Mouse (Mus musculus): ENCODE results near the gene Mfng. TPM values are rescaled to one million over a fixed set of nuclear protein-coding genes. Genes with fewer than 3 reads are reported as not detected.
A peak's percentile ranks its signal among the peaks of the same experiment; 100 is the strongest.

Gene Mfng
- polyA plus RNA-seq, 2 experiments = 2.9 to 3.4 TPM

- Histone ChIP-seq H3K9ac (replicated peaks) (no peak overlapping the region), H3K4me3 (ENCODE audit: insufficient read depth in 1 of 2, low read depth in 2 of 2, low read length in 2 of 2) (no peak overlapping the region), H3K27me3 (ENCODE audit: control insufficient read depth, insufficient read depth, low read length) (peaks cover 47% of the 10 kb centered on the region), H3K27ac (no peak overlapping the region), H3K4me2 (ENCODE audit: low read depth) (no peak overlapping the region), H3K9me3 (ENCODE audit: control insufficient read depth, low read length) (no peaks in the 10 kb centered on the region), H3K36me3 (replicated peaks; ENCODE audit: control insufficient read depth, insufficient read depth, low read depth) (no peaks in the 10 kb centered on the region), H3K4me1 (replicated peaks; ENCODE audit: control insufficient read depth in 2 of 2, insufficient read depth in 2 of 2, low read length in 1 of 2) (no peaks in the 10 kb centered on the region)
- WGBS (ENCODE audit: insufficient replicate concordance) = 1% methylated on average over 16 of the region's 16 CpGs
- DNase-seq (ENCODE audit: low read depth in 3 of 3, low spot score in 3 of 3) = peak in 1 of 3 experiments; percentile 20
- TF ChIP-seq CTCF (IDR thresholded peaks at IDR 0.05; ENCODE audit: low read depth) (peak; percentile 83), EP300 (IDR thresholded peaks at IDR 0.05; ENCODE audit: low read depth) (no peak)
- ATAC-seq (ENCODE audit: insufficient read depth) = no peak
Observed at GRCm38 (mm10) chr15:78720094-78720493, 53.2 kb downstream of the Mfng start.

DNA sequence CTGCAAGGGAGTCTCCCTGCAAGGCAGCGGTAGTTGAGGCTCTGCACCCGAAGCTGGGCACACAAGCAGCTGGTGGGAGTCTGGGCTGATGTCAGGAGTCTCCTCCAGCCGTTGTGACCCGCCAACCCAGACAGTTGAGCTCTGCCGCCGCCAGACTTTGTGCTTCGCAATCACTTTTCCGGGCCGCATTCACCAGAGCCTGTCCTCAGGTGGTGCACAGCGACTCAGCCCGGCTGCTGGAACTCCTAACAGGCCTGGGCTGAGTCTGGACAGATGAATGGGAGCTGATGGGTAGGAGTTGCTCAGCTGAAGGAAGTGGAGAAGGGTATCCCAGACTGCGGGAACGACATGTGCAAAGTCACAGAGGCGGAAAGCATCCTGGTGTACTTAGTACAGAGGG lies 53.9 kb downstream of the Mfng start:
- peaks cover 48% of the 10 kb centered on the region for H3K27me3 ChIP-seq (ENCODE audit: control insufficient read depth, insufficient read depth, low read length)
- H3K36me3 ChIP-seq (replicated peaks; ENCODE audit: control insufficient read depth, insufficient read depth, low read depth) = no peaks in the 10 kb centered on the region
- no peak overlapping the region for H3K27ac ChIP-seq
- no peak overlapping the region for H3K4me2 ChIP-seq (ENCODE audit: low read depth)
- WGBS (ENCODE audit: insufficient replicate concordance) = 11% methylated on average over 14 of the region's 14 CpGs
- H3K9ac ChIP-seq (replicated peaks) = no peak overlapping the region
- DNase-seq (ENCODE audit: low read depth in 3 of 3, low spot score in 3 of 3) (no peak), ATAC-seq (ENCODE audit: insufficient read depth) (no peak)
- H3K4me3 ChIP-seq (ENCODE audit: insufficient read depth in 1 of 2, low read depth in 2 of 2, low read length in 2 of 2) = no peak overlapping the region
- no peaks in the 10 kb centered on the region for H3K4me1 ChIP-seq (replicated peaks; ENCODE audit: control insufficient read depth in 2 of 2, insufficient read depth in 2 of 2, low read length in 1 of 2)
- no peak for TF ChIP-seq EP300 (IDR thresholded peaks at IDR 0.05; ENCODE audit: low read depth)
- no peak for TF ChIP-seq CTCF (IDR thresholded peaks at IDR 0.05; ENCODE audit: low read depth)
- H3K9me3 ChIP-seq (ENCODE audit: control insufficient read depth, low read length) = no peaks in the 10 kb centered on the region

GRCm38 (mm10) chr15:78718290-78719250 lies 54.7 kb downstream of the Mfng start, which contains the start of gene Elfn2:
Gene Elfn2, minus strand, starts transcription at chr15:78718771.
- H3K9me3 ChIP-seq (ENCODE audit: control insufficient read depth, low read length) = no peaks in the 10 kb centered on the region
- TF ChIP-seq CTCF (IDR thresholded peaks at IDR 0.05; ENCODE audit: low read depth) (no peak), EP300 (IDR thresholded peaks at IDR 0.05; ENCODE audit: low read depth) (no peak)
- ATAC-seq (ENCODE audit: insufficient read depth) = no peak
- no peak within 1 kb of the TSS for H3K4me2 ChIP-seq (ENCODE audit: low read depth)
- 2% methylated on average over 88 of the region's 89 CpGs for WGBS (ENCODE audit: insufficient replicate concordance)
- DNase-seq (ENCODE audit: low read depth in 3 of 3, low spot score in 3 of 3) = no peak
- peaks cover 55% of the 10 kb centered on the region for H3K27me3 ChIP-seq (ENCODE audit: control insufficient read depth, insufficient read depth, low read length)
- no peak within 1 kb of the TSS for H3K9ac ChIP-seq (replicated peaks)
- no peaks in the 10 kb centered on the region for H3K36me3 ChIP-seq (replicated peaks; ENCODE audit: control insufficient read depth, insufficient read depth, low read depth)
- H3K27ac ChIP-seq = no peak within 1 kb of the TSS
- H3K4me1 ChIP-seq (replicated peaks; ENCODE audit: control insufficient read depth in 2 of 2, insufficient read depth in 2 of 2, low read length in 1 of 2) = no peaks in the 10 kb centered on the region
- H3K4me3 ChIP-seq (ENCODE audit: insufficient read depth in 1 of 2, low read depth in 2 of 2, low read length in 2 of 2) = no peak within 1 kb of the TSS

DNA sequence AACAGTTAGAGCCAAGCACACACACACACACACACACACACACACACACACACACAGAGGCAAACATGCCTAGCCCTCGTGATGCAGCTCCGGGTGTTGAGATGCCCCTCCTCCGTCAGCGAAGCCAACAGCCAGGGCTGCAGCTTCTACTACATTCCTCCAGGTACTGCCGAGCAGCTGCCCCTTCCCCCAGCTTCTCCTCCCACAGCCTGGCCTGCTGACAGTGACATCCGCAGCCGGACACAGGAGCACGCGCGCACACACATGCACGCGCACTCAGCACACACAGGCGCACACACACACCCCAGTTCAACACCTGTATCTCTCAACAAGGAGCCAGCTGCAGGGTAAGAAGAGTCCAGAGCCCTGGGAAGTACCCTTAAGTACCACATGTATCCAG lies 56.3 kb downstream of the Mfng start:
- WGBS (ENCODE audit: insufficient replicate concordance) = 56% methylated on average over 13 of the region's 13 CpGs
- Histone ChIP-seq H3K27me3 (ENCODE audit: control insufficient read depth, insufficient read depth, low read length) (peaks cover 69% of the 10 kb centered on the region), H3K4me3 (ENCODE audit: insufficient read depth in 1 of 2, low read depth in 2 of 2, low read length in 2 of 2) (no peak overlapping the region), H3K4me1 (replicated peaks; ENCODE audit: control insufficient read depth in 2 of 2, insufficient read depth in 2 of 2, low read length in 1 of 2) (no peaks in the 10 kb centered on the region), H3K27ac (no peak overlapping the region), H3K4me2 (ENCODE audit: low read depth) (no peak overlapping the region), H3K36me3 (replicated peaks; ENCODE audit: control insufficient read depth, insufficient read depth, low read depth) (no peaks in the 10 kb centered on the region), H3K9ac (replicated peaks) (no peak overlapping the region), H3K9me3 (ENCODE audit: control insufficient read depth, low read length) (no peaks in the 10 kb centered on the region)
- DNase-seq (ENCODE audit: low read depth in 3 of 3, low spot score in 3 of 3) (no peak), ATAC-seq (ENCODE audit: insufficient read depth) (no peak)
- TF ChIP-seq CTCF (IDR thresholded peaks at IDR 0.05; ENCODE audit: low read depth) (no peak), EP300 (IDR thresholded peaks at IDR 0.05; ENCODE audit: low read depth) (no peak)

DNA sequence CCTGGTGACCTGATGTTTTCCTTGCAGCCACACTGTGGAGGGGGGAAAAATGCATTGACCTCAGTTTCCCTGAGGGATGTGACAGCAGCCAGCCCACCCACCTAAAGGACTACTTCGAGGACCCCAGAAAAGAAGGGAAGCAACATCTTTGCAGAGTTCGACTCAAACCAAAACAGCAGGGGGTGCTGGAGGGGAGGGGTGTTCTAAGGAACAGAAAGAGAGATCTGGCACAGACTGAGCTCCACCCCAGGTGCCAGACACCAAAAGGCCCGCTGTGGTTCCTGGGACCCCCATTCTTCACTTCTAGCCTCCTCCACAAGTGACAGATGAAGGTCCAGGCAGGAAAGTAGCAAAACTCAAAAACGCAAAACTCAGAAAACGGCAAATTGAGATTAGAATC lies 57.4 kb downstream of the Mfng start:
- H3K4me1 ChIP-seq (replicated peaks; ENCODE audit: control insufficient read depth in 2 of 2, insufficient read depth in 2 of 2, low read length in 1 of 2) = no peaks in the 10 kb centered on the region
- no peak overlapping the region for H3K4me2 ChIP-seq (ENCODE audit: low read depth)
- H3K27me3 ChIP-seq (ENCODE audit: control insufficient read depth, insufficient read depth, low read length) = peaks cover 70% of the 10 kb centered on the region
- H3K4me3 ChIP-seq (ENCODE audit: insufficient read depth in 1 of 2, low read depth in 2 of 2, low read length in 2 of 2) = no peak overlapping the region
- ATAC-seq (ENCODE audit: insufficient read depth) (no peak), DNase-seq (ENCODE audit: low read depth in 3 of 3, low spot score in 3 of 3) (no peak)
- H3K9ac ChIP-seq (replicated peaks) = no peak overlapping the region
- TF ChIP-seq CTCF (IDR thresholded peaks at IDR 0.05; ENCODE audit: low read depth) = no peak
- TF ChIP-seq EP300 (IDR thresholded peaks at IDR 0.05; ENCODE audit: low read depth) = no peak
- WGBS (ENCODE audit: insufficient replicate concordance) = 36% methylated on average over 5 of the region's 5 CpGs
- H3K36me3 ChIP-seq (replicated peaks; ENCODE audit: control insufficient read depth, insufficient read depth, low read depth) = no peaks in the 10 kb centered on the region
- no peaks in the 10 kb centered on the region for H3K9me3 ChIP-seq (ENCODE audit: control insufficient read depth, low read length)
- H3K27ac ChIP-seq = no peak overlapping the region

Data from liver, embryonic 14.5 days (tissue).